Mouse (Mus musculus) ES-E14 (cell line): ENCODE data around the gene Adssl1. TPM values are rescaled to one million over a fixed set of nuclear protein-coding genes. Genes with fewer than 3 reads are reported as not detected.

Experiments used
- DNase-seq: peaks from one replicate; pipeline ENCODE4 v3.0.0-alpha.2; 2013; ENCODE audit warnings: low read depth, low spot score
- H3K27ac ChIP-seq: 2 replicates; pipeline ENCODE4 v1.5.1; 2012; ENCODE audit warnings: low read depth, mild to moderate bottlenecking, low read length, moderate library complexity, mixed read lengths; ENCODE audit not compliant: poor library complexity, insufficient read depth, severe bottlenecking
- H3K36me3 ChIP-seq: 2 replicates; pipeline ENCODE4 v1.6.1; 2012; ENCODE audit warnings: mild to moderate bottlenecking, low read length, moderate library complexity, mixed read lengths; ENCODE audit not compliant: control insufficient read depth, poor library complexity, insufficient read depth, severe bottlenecking
- H3K4me1 ChIP-seq, 2 experiments: fragments of 150-350 bp in 1 of 2; sonication (generic) in 1 of 2; 2 replicates each; pipeline ENCODE4 v1.6.1; 2012; ENCODE audit warnings: low read length in 2 of 2, mild to moderate bottlenecking in 1 of 2, mixed read lengths in 1 of 2; ENCODE audit not compliant: control insufficient read depth in 2 of 2, insufficient read depth in 2 of 2, poor library complexity in 1 of 2
- H3K4me3 ChIP-seq, 2 experiments: fragments of 150-350 bp in 1 of 2; sonication (generic) in 1 of 2; 2 replicates each; pipeline ENCODE4 v1.5.1; 2012; ENCODE audit warnings: low read length in 2 of 2, low read depth in 1 of 2, mild to moderate bottlenecking in 1 of 2, mixed read lengths in 1 of 2; ENCODE audit not compliant: insufficient read depth in 1 of 2, poor library complexity in 1 of 2, severe bottlenecking in 1 of 2
- H3K9ac ChIP-seq: 2 replicates; pipeline ENCODE4 v1.6.1; 2012; ENCODE audit warnings: low read depth, mild to moderate bottlenecking, low read length, mixed read lengths; ENCODE audit not compliant: poor library complexity, insufficient read depth, severe bottlenecking
- H3K9me3 ChIP-seq: fragments of 150-350 bp; sonication (generic); 2 replicates; pipeline ENCODE4 v1.6.1; 2012; ENCODE audit warnings: low read depth, mild to moderate bottlenecking, low read length; ENCODE audit not compliant: control insufficient read depth, insufficient read depth
- CHD2 ChIP-seq: IDR thresholded peaks from 2 replicates; pipeline ENCODE4 v1.6.1; 2014; ENCODE audit warnings: mild to moderate bottlenecking, low read depth, low read length, inconsistent platforms
- HCFC1 ChIP-seq: IDR thresholded peaks from 2 replicates; pipeline ENCODE4 v1.6.1; 2012; ENCODE audit warnings: low read length, inconsistent platforms, borderline replicate concordance; ENCODE audit not compliant: insufficient read depth
- MAFK ChIP-seq: IDR thresholded peaks from 2 replicates; pipeline ENCODE4 v1.6.1; 2014; ENCODE audit warnings: mild to moderate bottlenecking, low read depth, low read length, inconsistent platforms; ENCODE audit not compliant: insufficient read depth
- ZC3H11A ChIP-seq: IDR thresholded peaks from 2 replicates; pipeline ENCODE4 v1.6.1; 2012; ENCODE audit warnings: low read depth, mild to moderate bottlenecking, inconsistent platforms, low read length, borderline replicate concordance
- ZNF384 ChIP-seq: IDR thresholded peaks from 2 replicates; pipeline ENCODE4 v1.6.1; 2012; ENCODE audit warnings: low read depth, low read length, inconsistent platforms
- in situ Hi-C, 2 experiments: fragments of 600-800 bp; cut with MboI; formaldehyde crosslinking; loops; one replicate each; pipeline ENCODE4 v1.15.1; 2025; ENCODE audit warnings: low sequenced_read_pairs in 2 of 2, inconsistent platforms in 1 of 2; ENCODE audit not compliant: unreplicated experiment in 2 of 2
- total RNA-seq: library from RNA; depleted of rRNA; stranded (reverse); fragments of 300-350 nt; gene quantifications from 2 replicates; pipeline ENCODE4 v1.2.3, GENCODE M21; 2012

The Adssl1 gene
- total RNA-seq, 1 experiment = 2.4 TPM

DNA sequence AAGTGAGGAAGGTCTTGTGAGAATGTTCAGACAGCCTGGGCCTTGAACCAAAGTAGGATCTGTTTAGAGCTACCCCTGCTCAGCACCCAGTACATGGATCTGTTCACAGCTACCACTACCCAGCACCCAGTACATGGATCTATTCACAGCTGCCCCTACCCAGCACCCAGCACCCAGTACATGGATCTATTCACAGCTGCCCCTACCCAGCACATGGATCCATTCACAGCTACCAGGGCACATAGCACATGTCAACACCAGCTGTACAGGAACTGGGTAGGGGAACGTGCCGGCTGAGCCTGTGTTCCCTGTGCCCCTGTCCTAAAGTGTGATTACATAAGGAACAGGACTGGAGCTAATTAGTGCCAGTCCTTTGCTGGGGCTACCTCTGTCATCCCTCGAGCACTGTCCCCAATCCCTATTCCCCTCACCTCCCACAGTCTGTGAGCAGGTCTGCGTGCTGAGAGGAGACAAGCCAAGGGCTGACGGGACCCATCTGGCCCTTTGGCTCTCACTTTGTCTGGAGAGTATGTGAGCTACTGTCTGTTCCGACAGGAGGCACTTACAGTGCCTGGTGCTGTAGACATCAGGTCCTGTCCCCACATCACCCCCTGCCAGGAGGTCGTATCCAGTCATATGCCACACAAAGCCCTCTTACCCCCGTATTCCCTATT is 29.1 kb upstream of the Adssl1 start:
- Histone ChIP-seq H3K27ac (no peak overlapping the region), H3K9ac (no peak overlapping the region), H3K4me3 (no peak overlapping the region), H3K9me3 (no peaks in the 10 kb centered on the region), H3K36me3 (no peaks in the 10 kb centered on the region; the same call in 1 of the 2 replicates), H3K4me1 (peaks cover 6 to 24% of the 10 kb centered on the region in 2 experiments; a peak in 3 of 4 replicates)
- TF ChIP-seq CHD2 = no peak
- no peak for TF ChIP-seq HCFC1
- no peak for TF ChIP-seq ZNF384
- TF ChIP-seq ZC3H11A = no peak
- no peak for TF ChIP-seq MAFK
- in situ Hi-C loops = no loop called here
- no peak for DNase-seq

- H3K4me1 ChIP-seq = peaks cover 6 to 25% of the 10 kb centered on the region in 2 experiments; a peak in 3 of 4 replicates
- no peak overlapping the region for H3K4me3 ChIP-seq
- in situ Hi-C loops = no loop called here
- DNase-seq = no peak
- no peak overlapping the region for H3K9ac ChIP-seq
- H3K36me3 ChIP-seq = no peaks in the 10 kb centered on the region; the same call in 1 of the 2 replicates
- no peaks in the 10 kb centered on the region for H3K9me3 ChIP-seq
- TF ChIP-seq ZC3H11A (no peak), ZNF384 (no peak), HCFC1 (no peak), CHD2 (no peak), MAFK (no peak)
- H3K27ac ChIP-seq = no peak overlapping the region
Observed at GRCm38 (mm10) chr12:112591240-112591639, 28.6 kb upstream of the Adssl1 start.

DNA sequence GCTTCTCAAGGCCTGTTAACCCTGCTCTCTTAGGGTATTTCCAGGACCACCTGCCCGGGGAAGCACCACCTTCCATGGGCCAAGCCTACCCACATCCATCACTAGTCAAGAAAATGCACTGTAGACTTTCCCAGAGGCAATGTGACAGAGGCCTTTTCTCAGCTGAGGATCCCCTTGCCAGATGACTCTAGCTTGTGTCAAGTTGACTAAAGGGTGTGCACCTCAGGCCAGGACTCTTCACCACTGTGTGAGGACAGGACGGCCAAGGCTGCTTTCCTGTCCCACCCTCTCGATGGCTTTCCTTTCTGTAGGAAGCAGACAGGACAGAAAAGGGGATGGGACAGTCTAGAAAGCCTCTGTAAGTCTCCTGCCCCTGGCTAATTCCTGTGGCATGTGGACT is 28.1 kb upstream of the Adssl1 start:
- no peak for DNase-seq

GRCm38 (mm10) chr12:112592985-112593734 is 26.7 kb upstream of the Adssl1 start:
- no peak overlapping the region for H3K27ac ChIP-seq
- H3K9me3 ChIP-seq = no peaks in the 10 kb centered on the region
- TF ChIP-seq ZNF384 (no peak), HCFC1 (no peak), MAFK (no peak), ZC3H11A (no peak), CHD2 (no peak)
- no peaks in the 10 kb centered on the region; the same call in 1 of the 2 replicates for H3K36me3 ChIP-seq
- H3K4me3 ChIP-seq = no peak overlapping the region
- H3K9ac ChIP-seq = no peak overlapping the region
- H3K4me1 ChIP-seq = peaks cover 6 to 24% of the 10 kb centered on the region in 2 experiments; a peak in 3 of 4 replicates
- no peak for DNase-seq
- in situ Hi-C loops = no loop called here

More for the DNA sequence above, 28.1 kb upstream of the Adssl1 start:
- peaks cover 6 to 28% of the 10 kb centered on the region in 2 experiments; a peak in 3 of 4 replicates for H3K4me1 ChIP-seq
- in situ Hi-C loops = no loop called here
- H3K36me3 ChIP-seq = no peaks in the 10 kb centered on the region; the same call in 1 of the 2 replicates
- no peaks in the 10 kb centered on the region for H3K9me3 ChIP-seq
- TF ChIP-seq MAFK = no peak
- TF ChIP-seq ZC3H11A = no peak
- TF ChIP-seq CHD2 = no peak
- TF ChIP-seq ZNF384 = no peak
- no peak for TF ChIP-seq HCFC1
- H3K9ac ChIP-seq = no peak overlapping the region
- no peak overlapping the region for H3K27ac ChIP-seq
- no peak overlapping the region for H3K4me3 ChIP-seq
